Mouse (Mus musculus) frontal cortex, postnatal 10 days (tissue): ENCODE data around the gene Mrps35.
A peak's percentile ranks its signal among the peaks of the same experiment; 100 is the strongest.

Experiments
- DNase-seq, 2 experiments: peaks; one replicate each; pipeline ENCODE4 v3.0.0; 2022; ENCODE audit warnings: low spot score in 2 of 2, mixed read lengths in 1 of 2

Mrps35 gene

GRCm38 (mm10) chr6:147042291-147043290 is at the start of gene Mrps35:
Mrps35 (plus strand) TSS chr6:147042764.
- peak; percentile 82 to 88 for DNase-seq

GRCm38 (mm10) chr6:146994236-146994635 is 48.3 kb upstream of the Mrps35 start:
- DNase-seq: peak in 1 of 2 experiments; percentile 45

GRCm38 (mm10) chr6:146995391-146995790 is 47.2 kb upstream of the Mrps35 start:
- DNase-seq: no peak

- DNase-seq: no peak
Measured at GRCm38 (mm10) chr6:146995878-146996277, 46.7 kb upstream of the Mrps35 start.

DNA sequence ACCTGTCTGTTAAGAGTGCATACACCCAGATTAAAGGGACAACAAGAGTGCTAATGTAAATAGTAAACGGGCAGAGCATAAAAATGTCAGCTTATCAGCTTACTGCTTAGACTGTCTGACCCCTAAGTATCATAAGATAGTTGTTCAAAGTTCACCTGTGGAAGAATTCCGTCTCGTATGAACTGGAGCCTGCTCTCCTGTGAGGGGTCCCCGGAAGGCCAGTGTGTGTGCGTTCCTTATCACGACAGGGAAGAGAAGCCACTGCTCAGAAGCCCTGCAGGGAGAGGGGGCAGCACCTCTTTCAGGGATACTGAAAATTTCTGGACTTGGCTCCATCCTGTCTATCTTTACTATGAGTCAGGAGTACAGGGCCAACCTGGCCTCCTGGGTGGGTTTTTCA is 45.6 kb upstream of the Mrps35 start:
- DNase-seq: no peak

DNA sequence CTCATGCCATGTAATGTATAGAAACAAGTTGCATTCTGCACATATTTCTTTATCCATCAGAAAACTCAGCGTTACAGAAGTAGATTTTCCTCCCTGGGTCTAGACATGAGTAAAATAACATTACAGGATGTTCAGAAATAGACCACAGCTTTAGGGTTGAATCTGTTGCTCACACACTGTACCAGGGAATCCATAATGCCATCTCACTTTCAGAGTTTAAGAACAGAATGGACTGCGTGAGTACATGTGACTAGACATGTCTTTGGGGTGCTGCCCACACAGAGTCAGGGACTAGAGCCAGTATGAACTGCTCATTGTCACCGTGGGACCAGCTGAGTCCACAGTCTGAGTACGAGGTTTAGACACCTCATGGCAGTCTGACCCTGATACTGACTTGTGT is 43.9 kb upstream of the Mrps35 start:
- no peak for DNase-seq

GRCm38 (mm10) chr6:146999302-146999701 is 43.3 kb upstream of the Mrps35 start:
- DNase-seq: no peak

GRCm38 (mm10) chr6:146999755-147000154 is 42.8 kb upstream of the Mrps35 start:
- no peak for DNase-seq

DNA sequence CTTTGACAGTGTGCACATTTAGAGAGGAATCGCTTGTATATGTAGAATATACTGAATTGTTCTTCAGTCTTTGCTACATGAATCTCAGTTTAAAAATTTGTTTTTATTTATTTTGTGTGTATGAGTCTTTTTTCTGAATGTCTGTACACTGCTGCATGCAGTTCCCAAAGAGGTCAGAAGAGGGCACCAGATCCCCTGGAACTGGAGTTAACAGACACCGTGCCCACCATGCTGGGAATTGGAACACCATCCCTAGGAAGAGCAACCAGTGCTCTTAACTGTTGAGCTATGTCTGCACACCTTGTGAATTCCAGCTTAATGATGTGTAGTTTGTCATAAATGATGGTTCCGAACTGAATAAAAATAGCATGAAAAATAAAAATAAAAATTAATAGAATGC is 34.4 kb upstream of the Mrps35 start:
- DNase-seq: no peak

GRCm38 (mm10) chr6:147010358-147010757 is 32.2 kb upstream of the Mrps35 start:
- DNase-seq: no peak

DNA sequence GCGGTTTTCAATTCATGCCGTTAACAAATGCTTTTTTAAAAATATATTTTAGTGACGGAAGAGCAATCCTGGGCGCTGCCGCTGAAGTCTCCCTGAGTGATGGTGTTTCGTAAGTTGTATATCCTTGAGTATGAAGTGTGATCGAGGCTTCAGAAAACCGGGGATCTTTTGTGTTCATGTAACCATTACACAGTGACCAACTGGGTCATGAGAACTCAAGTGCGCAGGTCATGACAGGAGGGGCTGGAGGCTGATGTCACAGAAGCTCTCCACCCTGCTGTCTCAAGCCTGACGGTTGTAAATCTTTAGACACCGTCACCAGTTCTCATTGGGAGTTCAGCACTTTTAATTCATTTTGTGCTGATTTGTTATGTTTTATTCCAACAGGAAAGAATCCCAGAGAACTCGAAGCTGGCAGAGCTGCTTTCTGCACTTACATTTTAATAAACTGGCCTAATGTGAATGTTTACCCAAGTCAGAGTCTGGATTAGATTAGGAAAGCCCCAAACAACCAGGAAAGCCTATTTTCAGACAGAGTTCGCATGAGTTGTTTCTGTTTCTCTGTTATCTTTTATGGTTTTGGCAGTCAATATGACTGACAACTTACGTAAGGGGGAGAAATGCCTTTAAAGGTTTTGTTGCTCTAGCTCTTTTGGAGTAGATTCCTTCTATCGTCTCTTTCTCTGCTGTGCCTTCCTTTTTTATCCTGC is 31.6 kb upstream of the Mrps35 start:
- no peak for DNase-seq

GRCm38 (mm10) chr6:147011555-147011954 is 31.0 kb upstream of the Mrps35 start:
- no peak for DNase-seq

DNA sequence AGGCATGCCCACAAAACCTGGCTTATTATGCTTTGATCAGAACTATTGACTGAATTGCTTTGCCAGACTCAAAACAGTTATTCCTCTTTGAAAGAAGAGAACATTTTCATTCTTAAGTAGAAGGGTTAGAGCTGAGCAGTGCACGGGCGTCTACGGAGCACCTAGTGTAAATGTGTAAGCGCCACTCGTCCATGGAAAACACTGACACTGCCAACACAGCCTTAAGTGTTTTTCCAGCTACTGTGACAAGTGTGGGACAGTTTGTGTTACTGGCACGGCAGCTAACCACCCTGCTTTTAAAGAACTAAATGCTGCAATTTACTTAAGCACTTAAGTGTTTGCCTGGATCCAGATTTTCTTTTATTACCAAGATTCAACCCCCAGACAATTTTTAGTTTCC is 30.6 kb upstream of the Mrps35 start:
- DNase-seq: no peak

DNA sequence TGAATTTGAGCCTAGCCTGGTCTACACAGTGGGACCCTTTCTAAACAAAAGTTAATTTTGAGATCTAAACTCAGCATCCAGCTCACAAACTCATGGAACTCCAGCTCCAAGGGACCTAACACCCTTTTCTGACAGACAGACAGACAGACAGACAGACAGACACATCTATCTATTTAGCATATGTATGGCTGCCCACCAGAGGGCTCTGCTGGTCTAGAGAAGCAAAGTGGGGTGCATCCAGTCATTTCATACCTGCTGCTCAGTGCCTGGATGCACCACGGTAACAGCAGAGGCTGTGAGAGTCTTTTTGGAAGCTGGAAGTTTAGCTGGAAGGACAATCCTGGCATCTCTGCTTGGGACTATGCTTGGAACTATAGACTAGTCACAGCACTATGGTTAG is 29.0 kb upstream of the Mrps35 start:
- DNase-seq: no peak

- DNase-seq: no peak
Measured at GRCm38 (mm10) chr6:147017906-147018305, 24.7 kb upstream of the Mrps35 start.

GRCm38 (mm10) chr6:147018364-147018763 is 24.2 kb upstream of the Mrps35 start:
- no peak for DNase-seq

DNA sequence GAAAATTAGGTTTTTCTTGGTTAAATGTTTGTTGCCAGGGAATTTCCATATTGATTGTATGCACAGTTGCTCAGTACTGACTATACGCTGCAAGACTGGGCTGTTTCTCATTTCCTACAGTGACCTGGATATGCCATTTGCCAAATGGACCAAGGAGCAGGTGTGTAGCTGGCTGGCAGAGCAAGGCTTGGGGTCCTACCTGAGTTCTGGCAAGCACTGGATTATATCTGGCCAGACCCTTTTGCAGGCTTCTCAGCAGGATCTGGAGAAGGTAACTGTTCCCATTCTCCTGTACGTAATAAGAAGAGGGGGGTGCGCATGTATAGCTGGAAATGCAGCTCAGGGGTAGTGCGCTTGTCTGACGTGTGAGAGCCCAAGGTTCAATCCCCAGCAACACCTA is 21.4 kb upstream of the Mrps35 start:
- no peak for DNase-seq

GRCm38 (mm10) chr6:147022375-147023132 is 20.0 kb upstream of the Mrps35 start:
- DNase-seq: no peak

GRCm38 (mm10) chr6:147023133-147023395 is 19.5 kb upstream of the Mrps35 start:
- no peak for DNase-seq

- DNase-seq: no peak
Measured at GRCm38 (mm10) chr6:147023568-147023967, 19.0 kb upstream of the Mrps35 start.

DNA sequence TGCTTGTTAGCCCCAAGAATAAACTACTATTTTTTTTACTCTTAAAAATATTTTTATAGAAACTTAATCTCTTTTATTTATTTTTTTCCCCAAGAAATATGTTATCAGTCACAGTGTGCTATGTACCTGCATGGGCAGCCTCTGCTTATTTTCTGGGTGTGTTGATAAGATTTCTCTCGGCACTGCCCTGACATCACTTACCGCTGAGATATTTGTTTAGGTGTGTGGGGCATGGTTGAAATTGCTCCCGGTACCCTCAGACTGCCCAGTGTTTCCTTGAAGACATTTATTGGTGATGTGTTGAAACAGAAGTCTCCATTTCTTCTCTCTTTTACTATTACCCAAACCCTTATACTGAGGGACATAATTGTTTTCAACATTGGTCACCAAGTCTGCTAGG is 17.8 kb upstream of the Mrps35 start:
- DNase-seq: no peak

GRCm38 (mm10) chr6:147028396-147028795 is 14.2 kb upstream of the Mrps35 start:
- DNase-seq: no peak
